Mouse (Mus musculus) lung, adult 2 months (tissue): ENCODE measurements around the gene Fam13c.

Source experiments
- CTCF ChIP-seq: fragments of 200-500 bp; IDR thresholded peaks from 2 replicates; pipeline ENCODE4 v1.5.1; 2011; ENCODE audit warnings: mild to moderate bottlenecking, low read length, control low read depth; ENCODE audit not compliant: insufficient read depth
- POLR2A ChIP-seq: fragments of 200-500 bp; IDR thresholded peaks from 2 replicates; pipeline ENCODE4 v1.6.1; 2011; ENCODE audit warnings: low read depth, mild to moderate bottlenecking, control low read depth, low read length, borderline replicate concordance; ENCODE audit errors: extremely low read depth

- TF ChIP-seq POLR2A (no peak), CTCF (no peak)
These were observed 76.4 kb downstream of the Fam13c start for GRCm38 (mm10) chr10:70516661-70517060.
